Mouse (Mus musculus) inflammation-experienced regulatory T-cells, adult 16 weeks (primary cell): ENCODE measurements around the gene Hoxd9. TPM values are rescaled to one million over a fixed set of nuclear protein-coding genes. Genes with fewer than 3 reads are reported as not detected.

Experiments used
- polyA plus RNA-seq: library from polyadenylated mRNA; unstranded; fragments of 100-300 nt; shearing (Covaris generic); gene quantifications from one replicate; pipeline ENCODE4 v1.2.1, GENCODE M21; 2017

Hoxd9 gene
- polyA plus RNA-seq = not detected

GRCm38 (mm10) chr2:74697567-74698121, at the start of gene Hoxd9:
Gene Hoxd9, plus strand, starts transcription at chr2:74697727.

GRCm38 (mm10) chr2:74659507-74660005, 38.0 kb upstream of the Hoxd9 start, which contains the start of gene Evx2:
Gene Evx2, minus strand, starts transcription at chr2:74659557.

GRCm38 (mm10) chr2:74667842-74668357, 29.6 kb upstream of the Hoxd9 start, which contains the start of gene Hoxd13:
Gene Hoxd13, plus strand, starts transcription at chr2:74668310.

GRCm38 (mm10) chr2:74674881-74675665, 22.5 kb upstream of the Hoxd9 start, which contains the start of gene Hoxd12:
Gene Hoxd12, plus strand, starts transcription at chr2:74675013.

GRCm38 (mm10) chr2:74678891-74679595, 18.5 kb upstream of the Hoxd9 start, which contains the start of gene Hoxd11:
Gene Hoxd11, plus strand, starts transcription at chr2:74679557.

GRCm38 (mm10) chr2:74691022-74691951, 6.2 kb upstream of the Hoxd9 start, which contains the start of gene Hoxd10:
Gene Hoxd10, plus strand, starts transcription at chr2:74691924.

GRCm38 (mm10) chr2:74704393-74704998, 7.0 kb downstream of the Hoxd9 start, which contains the start of gene Hoxd8:
Gene Hoxd8, plus strand, starts transcription at chr2:74704615.

GRCm38 (mm10) chr2:74711721-74712621, 14.4 kb downstream of the Hoxd9 start, which contains the start of the genes Hoxd3 and Hoxd4:
Gene Hoxd3, plus strand, starts transcription at chr2:74711927.
Gene Hoxd4, plus strand, starts transcription at chr2:74711929.

GRCm38 (mm10) chr2:74726551-74726950, 29.0 kb downstream of the Hoxd9 start, which contains the start of gene Gm28230:
Gene Gm28230, plus strand, starts transcription at chr2:74726728.

Other genes with a start within 250 kb of the Hoxd9 start
- 22.2 TPM for gene Lnpk, start 118.3 kb upstream of the Hoxd9 start, polyA plus RNA-seq
- gene Evx2, start 38.2 kb upstream of the Hoxd9 start, polyA plus RNA-seq = not detected
- gene Hoxd13, start 29.4 kb upstream of the Hoxd9 start, polyA plus RNA-seq = not detected
- not detected for gene Hoxd12, start 22.7 kb upstream of the Hoxd9 start, polyA plus RNA-seq
- not detected for gene Hoxd11, start 18.2 kb upstream of the Hoxd9 start, polyA plus RNA-seq
- not detected for gene Hoxd10, start 5.8 kb upstream of the Hoxd9 start, polyA plus RNA-seq
- gene Hoxd8, start 6.9 kb downstream of the Hoxd9 start, polyA plus RNA-seq = not detected
- not detected for gene Hoxd3, start 14.2 kb downstream of the Hoxd9 start, polyA plus RNA-seq
- gene Hoxd4, start 14.2 kb downstream of the Hoxd9 start, polyA plus RNA-seq = not detected
- gene Gm28230, start 29.0 kb downstream of the Hoxd9 start, polyA plus RNA-seq = not detected
- gene Hoxd1, start 65.3 kb downstream of the Hoxd9 start, polyA plus RNA-seq = not detected
- gene Mtx2, start 128.1 kb downstream of the Hoxd9 start, polyA plus RNA-seq = 21.3 TPM